Mouse (Mus musculus): ENCODE measurements around the gene Hoxc10.

- no peak for TF ChIP-seq CTCF (conservative IDR thresholded peaks at IDR 0.05; ENCODE audit: insufficient read depth, insufficient read length, low read depth, low read length)
- no peak for TF ChIP-seq POLR2A (IDR thresholded peaks at IDR 0.05; ENCODE audit: low read depth, low read length)
Measured at GRCm38 (mm10) chr15:102978615-102979515, 12.3 kb downstream of the Hoxc10 start.

Measured in kidney, adult 2 months (tissue).